Mouse (Mus musculus) small intestine, adult 2 months (tissue): ENCODE measurements around the gene Arih2.

ENCODE experiments used
- CTCF ChIP-seq: fragments of 200-500 bp; IDR thresholded peaks from 2 replicates; pipeline ENCODE4 v1.5.1; 2012; ENCODE audit warnings: low read depth, mild to moderate bottlenecking, control low read depth, inconsistent platforms, low read length, moderate library complexity, mixed read lengths; ENCODE audit not compliant: insufficient replicate concordance, insufficient read length; ENCODE audit errors: extremely low read depth
- POLR2A ChIP-seq: fragments of 200-500 bp; IDR thresholded peaks from 2 replicates; pipeline ENCODE4 v1.6.1; 2012; ENCODE audit warnings: low read depth, mild to moderate bottlenecking, control low read depth, inconsistent platforms, low read length, moderate library complexity

DNA sequence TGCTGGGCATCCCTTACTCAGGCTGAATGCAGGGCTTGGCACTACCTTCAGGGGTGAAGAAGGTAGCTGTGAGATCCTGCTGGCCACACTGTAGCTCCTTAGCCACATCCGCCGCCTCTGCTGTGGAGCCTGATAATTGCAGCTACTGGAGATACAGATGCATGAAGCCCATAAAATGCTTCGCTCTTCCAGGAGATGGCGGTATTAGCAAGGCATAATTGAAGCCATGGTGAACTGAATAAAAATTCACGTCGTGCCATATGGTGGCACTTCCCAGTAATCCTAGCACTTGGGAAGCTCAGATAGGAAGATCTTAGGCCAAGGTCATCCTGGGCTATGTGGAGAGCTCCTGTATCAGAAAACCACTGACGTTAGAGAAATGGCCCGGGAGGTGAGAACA is 20.7 kb upstream of the Arih2 start:
- TF ChIP-seq POLR2A (no peak), CTCF (peak; percentile 22; the same call in 1 of the 2 replicates)
